Mouse (Mus musculus): ENCODE results near the gene Mylpf. TPM values are rescaled to one million over a fixed set of nuclear protein-coding genes. Genes with fewer than 3 reads are reported as not detected.

Gene Mylpf
- polyA plus RNA-seq, 1 experiment, result 39.4 TPM

- Histone ChIP-seq H3K4me3 (ENCODE audit: insufficient read depth, poor library complexity, severe bottlenecking) (peak within 1 kb of the TSS; percentile 61), H3K36me3 (ENCODE audit: control insufficient read depth, insufficient read depth) (peaks cover 13% of the 10 kb centered on the region), H3ac (ENCODE audit: control insufficient read depth, insufficient read length, low read depth) (peak within 1 kb of the TSS; percentile 71), H3K79me3 (ENCODE audit: low read depth) (peaks cover 5% of the 10 kb centered on the region), H3K27me3 (ENCODE audit: control insufficient read depth, insufficient read depth, insufficient read length) (no peaks in the 10 kb centered on the region), H3K79me2 (ENCODE audit: control insufficient read depth, insufficient read depth) (peaks cover 17% of the 10 kb centered on the region)
- no peak for TF ChIP-seq MYOD1 (IDR thresholded peaks at IDR 0.05; ENCODE audit: control insufficient read depth, insufficient read length, low read depth)
- TF ChIP-seq CEBPB (IDR thresholded peaks at IDR 0.05; ENCODE audit: low read depth), result no peak
- TF ChIP-seq MAX (IDR thresholded peaks at IDR 0.05), result peak; percentile 82
- TF ChIP-seq MYOG (IDR thresholded peaks at IDR 0.05; ENCODE audit: control insufficient read depth, extremely low read depth, insufficient read length), result no peak
- no peak for TF ChIP-seq USF1 (IDR thresholded peaks at IDR 0.05; ENCODE audit: low read depth)
- TF ChIP-seq FOSL1 (IDR thresholded peaks at IDR 0.05; ENCODE audit: insufficient read depth, low read length, poor library complexity, severe bottlenecking), result no peak
- TF ChIP-seq CTCF (IDR thresholded peaks at IDR 0.05; ENCODE audit: control insufficient read depth, insufficient read depth, insufficient read length), result peak; percentile 71
Observed at GRCm38 (mm10) chr7:127260309-127261111, 51.8 kb downstream of the Mylpf start, which contains the start of gene Dctpp1. TSS of gene Dctpp1 (minus strand) at chr7:127260709.

- Histone ChIP-seq H3K27me3 (ENCODE audit: control insufficient read depth, insufficient read depth, insufficient read length) (no peaks in the 10 kb centered on the region), H3K79me2 (ENCODE audit: control insufficient read depth, insufficient read depth) (peaks cover 17% of the 10 kb centered on the region), H3ac (ENCODE audit: control insufficient read depth, insufficient read length, low read depth) (no peak overlapping the region), H3K4me3 (ENCODE audit: insufficient read depth, poor library complexity, severe bottlenecking) (no peak overlapping the region), H3K79me3 (ENCODE audit: low read depth) (peaks cover 5% of the 10 kb centered on the region), H3K36me3 (ENCODE audit: control insufficient read depth, insufficient read depth) (no peaks in the 10 kb centered on the region)
- TF ChIP-seq USF1 (IDR thresholded peaks at IDR 0.05; ENCODE audit: low read depth), result no peak
- no peak for TF ChIP-seq MYOG (IDR thresholded peaks at IDR 0.05; ENCODE audit: control insufficient read depth, extremely low read depth, insufficient read length)
- no peak for TF ChIP-seq FOSL1 (IDR thresholded peaks at IDR 0.05; ENCODE audit: insufficient read depth, low read length, poor library complexity, severe bottlenecking)
- TF ChIP-seq CTCF (IDR thresholded peaks at IDR 0.05; ENCODE audit: control insufficient read depth, insufficient read depth, insufficient read length), result no peak
- no peak for TF ChIP-seq MAX (IDR thresholded peaks at IDR 0.05)
- no peak for TF ChIP-seq MYOD1 (IDR thresholded peaks at IDR 0.05; ENCODE audit: control insufficient read depth, insufficient read length, low read depth)
- no peak for TF ChIP-seq CEBPB (IDR thresholded peaks at IDR 0.05; ENCODE audit: low read depth)
Observed at GRCm38 (mm10) chr7:127262218-127262961, 53.7 kb downstream of the Mylpf start.

GRCm38 (mm10) chr7:127263526-127263925, 54.8 kb downstream of the Mylpf start:
- TF ChIP-seq USF1 (IDR thresholded peaks at IDR 0.05; ENCODE audit: low read depth), result no peak
- no peak for TF ChIP-seq CTCF (IDR thresholded peaks at IDR 0.05; ENCODE audit: control insufficient read depth, insufficient read depth, insufficient read length)
- TF ChIP-seq CEBPB (IDR thresholded peaks at IDR 0.05; ENCODE audit: low read depth), result no peak
- TF ChIP-seq MAX (IDR thresholded peaks at IDR 0.05), result no peak
- no peak for TF ChIP-seq FOSL1 (IDR thresholded peaks at IDR 0.05; ENCODE audit: insufficient read depth, low read length, poor library complexity, severe bottlenecking)
- TF ChIP-seq MYOG (IDR thresholded peaks at IDR 0.05; ENCODE audit: control insufficient read depth, extremely low read depth, insufficient read length), result no peak
- no peak for TF ChIP-seq MYOD1 (IDR thresholded peaks at IDR 0.05; ENCODE audit: control insufficient read depth, insufficient read length, low read depth)
- H3ac ChIP-seq (ENCODE audit: control insufficient read depth, insufficient read length, low read depth), result no peak overlapping the region
- H3K79me3 ChIP-seq (ENCODE audit: low read depth), result peaks cover 5% of the 10 kb centered on the region
- H3K4me3 ChIP-seq (ENCODE audit: insufficient read depth, poor library complexity, severe bottlenecking), result no peak overlapping the region
- no peaks in the 10 kb centered on the region for H3K27me3 ChIP-seq (ENCODE audit: control insufficient read depth, insufficient read depth, insufficient read length)
- H3K36me3 ChIP-seq (ENCODE audit: control insufficient read depth, insufficient read depth), result no peaks in the 10 kb centered on the region
- peaks cover 17% of the 10 kb centered on the region for H3K79me2 ChIP-seq (ENCODE audit: control insufficient read depth, insufficient read depth)

Other genes starting within 250 kb of the Mylpf start
- 115 TPM for gene Cdipt, start 233.0 kb upstream of the Mylpf start, polyA plus RNA-seq (2012; fragmentation: generic; extraction: Trizol)
- gene Cdiptos, start 232.8 kb upstream of the Mylpf start, polyA plus RNA-seq (2012; fragmentation: generic; extraction: Trizol), result 0.06 TPM
- gene Mvp, start 194.3 kb upstream of the Mylpf start, polyA plus RNA-seq (2012; fragmentation: generic; extraction: Trizol), result 32.7 TPM
- gene Pagr1b, start 192.4 kb upstream of the Mylpf start, polyA plus RNA-seq (2012; fragmentation: generic; extraction: Trizol), result 1.2 TPM
- gene Pagr1a, start 191.5 kb upstream of the Mylpf start, polyA plus RNA-seq (2012; fragmentation: generic; extraction: Trizol), result 22.3 TPM
- gene Gm42742, start 187.8 kb upstream of the Mylpf start, polyA plus RNA-seq (2012; fragmentation: generic; extraction: Trizol), result 39.7 TPM
- 0.02 TPM for gene Prrt2, start 187.7 kb upstream of the Mylpf start, polyA plus RNA-seq (2012; fragmentation: generic; extraction: Trizol)
- gene Maz, start 181.9 kb upstream of the Mylpf start, polyA plus RNA-seq (2012; fragmentation: generic; extraction: Trizol), result 141 TPM
- gene Kif22, start 166.4 kb upstream of the Mylpf start, polyA plus RNA-seq (2012; fragmentation: generic; extraction: Trizol), result 75.4 TPM
- not detected for gene Zg16, start 121.6 kb upstream of the Mylpf start, polyA plus RNA-seq (2012; fragmentation: generic; extraction: Trizol)
- 34.0 TPM for gene AI467606, start 117.5 kb upstream of the Mylpf start, polyA plus RNA-seq (2012; fragmentation: generic; extraction: Trizol)
- gene Qprt, start 86.7 kb upstream of the Mylpf start, polyA plus RNA-seq (2012; fragmentation: generic; extraction: Trizol), result not detected
- gene Spn, start 71.1 kb upstream of the Mylpf start, polyA plus RNA-seq (2012; fragmentation: generic; extraction: Trizol), result 23.1 TPM
- 56.2 TPM for gene Cd2bp2, start 12.8 kb upstream of the Mylpf start, polyA plus RNA-seq (2012; fragmentation: generic; extraction: Trizol)
- 41.4 TPM for gene Tbc1d10b, start 422 bp upstream of the Mylpf start, polyA plus RNA-seq (2012; fragmentation: generic; extraction: Trizol)
- 16.1 TPM for gene Zfp553, start 24.2 kb downstream of the Mylpf start, polyA plus RNA-seq (2012; fragmentation: generic; extraction: Trizol)
- 1.7 TPM for gene Sept1, start 24.2 kb downstream of the Mylpf start, polyA plus RNA-seq (2012; fragmentation: generic; extraction: Trizol)
- gene Zfp771, start 35.4 kb downstream of the Mylpf start, polyA plus RNA-seq (2012; fragmentation: generic; extraction: Trizol), result 38.0 TPM
- gene Dctpp1, start 51.8 kb downstream of the Mylpf start, polyA plus RNA-seq (2012; fragmentation: generic; extraction: Trizol), result 226 TPM
- gene Sephs2, start 65.2 kb downstream of the Mylpf start, polyA plus RNA-seq (2012; fragmentation: generic; extraction: Trizol), result 41.4 TPM
- gene Itgal, start 87.4 kb downstream of the Mylpf start, polyA plus RNA-seq (2012; fragmentation: generic; extraction: Trizol), result 0.07 TPM
- gene Zfp768, start 136.7 kb downstream of the Mylpf start, polyA plus RNA-seq (2012; fragmentation: generic; extraction: Trizol), result 17.5 TPM
- gene Zfp747, start 167.2 kb downstream of the Mylpf start, polyA plus RNA-seq (2012; fragmentation: generic; extraction: Trizol), result 5.1 TPM
- gene 9130019O22Rik, start 178.3 kb downstream of the Mylpf start, polyA plus RNA-seq (2012; fragmentation: generic; extraction: Trizol), result 0.32 TPM
- 2.9 TPM for gene E430018J23Rik, start 184.7 kb downstream of the Mylpf start, polyA plus RNA-seq (2012; fragmentation: generic; extraction: Trizol)
- gene Zfp764, start 197.9 kb downstream of the Mylpf start, polyA plus RNA-seq (2012; fragmentation: generic; extraction: Trizol), result 1.9 TPM
- gene Zfp688, start 213.2 kb downstream of the Mylpf start, polyA plus RNA-seq (2012; fragmentation: generic; extraction: Trizol), result 8.2 TPM
- 3.7 TPM for gene Zfp689, start 240.3 kb downstream of the Mylpf start, polyA plus RNA-seq (2012; fragmentation: generic; extraction: Trizol)

Data from C2C12 (cell line).